Mouse (Mus musculus) kidney, adult 8-10 months (tissue): ENCODE data around the gene Zdhhc17.

Experiments
- DNase-seq, 2 experiments: peaks; one replicate each; pipeline ENCODE4 v3.0.0; 2022

Zdhhc17 gene

GRCm38 (mm10) chr10:111009641-111010479, at the start of gene Zdhhc17:
Gene Zdhhc17 (minus strand): TSS chr10:111010140.
- peak; percentile 84 to 90 for DNase-seq

- no peak for DNase-seq
Observed at GRCm38 (mm10) chr10:111055770-111056169, 45.8 kb upstream of the Zdhhc17 start.

- no peak for DNase-seq
Observed at GRCm38 (mm10) chr10:111051606-111052005, 41.7 kb upstream of the Zdhhc17 start.

GRCm38 (mm10) chr10:111050511-111050910, 40.6 kb upstream of the Zdhhc17 start:
- no peak for DNase-seq

GRCm38 (mm10) chr10:111050061-111050460, 40.1 kb upstream of the Zdhhc17 start:
- no peak for DNase-seq

- peak in 1 of 2 experiments; percentile 36 for DNase-seq
Observed at GRCm38 (mm10) chr10:111047895-111048294, 38.0 kb upstream of the Zdhhc17 start.

- no peak for DNase-seq
Observed at GRCm38 (mm10) chr10:111040078-111040656, 30.2 kb upstream of the Zdhhc17 start.

GRCm38 (mm10) chr10:111036851-111037250, 26.9 kb upstream of the Zdhhc17 start:
- DNase-seq, result no peak

- no peak for DNase-seq
Observed at GRCm38 (mm10) chr10:111035134-111035533, 25.2 kb upstream of the Zdhhc17 start.

- DNase-seq, result peak in 1 of 2 experiments; percentile 13
Observed at GRCm38 (mm10) chr10:111031511-111032365, 21.8 kb upstream of the Zdhhc17 start.

GRCm38 (mm10) chr10:111030845-111031244, 20.9 kb upstream of the Zdhhc17 start:
- DNase-seq, result no peak

GRCm38 (mm10) chr10:111026106-111026505, 16.2 kb upstream of the Zdhhc17 start:
- no peak for DNase-seq

GRCm38 (mm10) chr10:111024746-111025145, 14.8 kb upstream of the Zdhhc17 start:
- DNase-seq, result no peak

- no peak for DNase-seq
Observed at GRCm38 (mm10) chr10:111014476-111014875, 4.5 kb upstream of the Zdhhc17 start.

- DNase-seq, result no peak
Observed at GRCm38 (mm10) chr10:111013265-111013664, 3.3 kb upstream of the Zdhhc17 start.

GRCm38 (mm10) chr10:111012496-111013038, 2.6 kb upstream of the Zdhhc17 start:
- DNase-seq, result no peak

- no peak for DNase-seq
Observed at GRCm38 (mm10) chr10:111011226-111011765, 1.4 kb upstream of the Zdhhc17 start.

- DNase-seq, result peak in 1 of 2 experiments; percentile 21
Observed at GRCm38 (mm10) chr10:111010480-111011225, 713 bp upstream of the Zdhhc17 start.

- no peak for DNase-seq
Observed at GRCm38 (mm10) chr10:111009113-111009640, 763 bp downstream of the Zdhhc17 start.

GRCm38 (mm10) chr10:111007687-111008086, 2.3 kb downstream of the Zdhhc17 start:
- no peak for DNase-seq
